Mouse (Mus musculus): ENCODE data around the gene Card11.

DNA sequence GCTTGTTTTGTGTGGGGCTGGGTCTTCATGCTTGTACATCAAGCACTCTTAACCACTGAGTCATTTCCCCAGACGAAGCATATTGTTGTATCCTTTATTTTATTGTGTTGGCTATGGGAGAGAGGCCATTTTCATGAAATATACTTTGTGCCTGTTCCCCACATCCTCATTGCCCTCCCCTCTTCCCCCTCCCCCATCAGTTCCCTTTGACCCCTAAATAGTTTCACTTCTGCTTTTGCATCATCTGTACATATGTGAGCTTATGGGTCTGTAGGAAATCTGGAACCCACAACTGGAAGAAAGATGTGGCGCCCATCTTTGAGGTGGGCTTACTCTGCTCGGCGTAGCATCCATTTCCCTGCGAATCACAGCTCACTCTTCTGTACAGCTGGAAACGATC lies 13.8 kb upstream of the Card11 start:
- TF ChIP-seq CTCF (IDR thresholded peaks at IDR 0.05; ENCODE audit: low read depth) (no peak), EP300 (IDR thresholded peaks at IDR 0.05; ENCODE audit: low read depth) (no peak)
